Mouse (Mus musculus): Measurements from ENCODE around the gene Allc. TPM values are rescaled to one million over a fixed set of nuclear protein-coding genes. Genes with fewer than 3 reads are reported as not detected.

Gene Allc
- not detected in 2 replicates for total RNA-seq (2012; rRNA removed)

DNA sequence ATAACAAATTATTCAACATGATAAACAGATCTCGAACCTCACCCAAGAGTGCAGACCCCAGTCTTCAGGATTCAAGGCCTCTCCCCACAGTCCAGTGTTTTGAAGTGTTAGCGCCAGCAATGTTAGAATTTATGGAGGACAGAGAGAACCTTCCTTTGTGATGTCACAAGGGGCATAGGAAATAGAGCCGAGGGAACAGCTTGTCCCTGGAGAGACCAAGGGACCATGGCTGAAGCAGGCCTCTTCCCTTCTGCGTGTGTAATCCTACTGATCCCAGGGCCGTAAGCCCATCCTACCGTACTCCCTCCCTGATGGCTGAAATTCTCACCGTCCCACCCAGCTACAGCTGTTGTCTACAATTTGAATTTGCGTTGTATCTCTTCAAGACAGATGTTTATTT, at the start of gene Allc:
Gene Allc, minus strand, starts transcription at position 101 of the 400 bp plus-strand sequence.
- TF ChIP-seq ZNF384 (IDR thresholded peaks at IDR 0.05; ENCODE audit: low read depth, low read length) (no peak), HCFC1 (IDR thresholded peaks at IDR 0.05; ENCODE audit: borderline replicate concordance, insufficient read depth, low read length) (no peak), ZC3H11A (IDR thresholded peaks at IDR 0.05; ENCODE audit: borderline replicate concordance, low read depth, low read length) (no peak), CHD2 (IDR thresholded peaks at IDR 0.05; ENCODE audit: low read depth, low read length) (no peak), MAFK (IDR thresholded peaks at IDR 0.05; ENCODE audit: insufficient read depth, low read depth, low read length) (no peak)
- Histone ChIP-seq H3K9me3 (ENCODE audit: control insufficient read depth, insufficient read depth, low read depth, low read length) (no peaks in the 10 kb centered on the region), H3K9ac (ENCODE audit: insufficient read depth, low read depth, low read length, poor library complexity, severe bottlenecking) (no peak within 1 kb of the TSS), H3K27ac (ENCODE audit: insufficient read depth, low read depth, low read length, poor library complexity, severe bottlenecking) (no peak within 1 kb of the TSS), H3K4me3 (ENCODE audit: insufficient read depth in 1 of 2, low read depth in 1 of 2, low read length in 2 of 2, poor library complexity in 1 of 2, severe bottlenecking in 1 of 2) (no peak within 1 kb of the TSS), H3K4me1 (ENCODE audit: control insufficient read depth in 2 of 2, insufficient read depth in 2 of 2, low read length in 2 of 2, poor library complexity in 1 of 2) (no peaks in the 10 kb centered on the region), H3K36me3 (ENCODE audit: control insufficient read depth, insufficient read depth, low read length, poor library complexity, severe bottlenecking) (no peaks in the 10 kb centered on the region)
- no peak for DNase-seq (ENCODE audit: low read depth, low spot score)
- in situ Hi-C loops (cut with MboI; ENCODE audit: low sequenced_read_pairs in 2 of 2, unreplicated experiment in 2 of 2), result no loop called here

GRCm38 (mm10) chr12:28628436-28628835, 46.1 kb upstream of the Allc start:
- DNase-seq (ENCODE audit: low read depth, low spot score), result no peak
- TF ChIP-seq HCFC1 (IDR thresholded peaks at IDR 0.05; ENCODE audit: borderline replicate concordance, insufficient read depth, low read length) (no peak), MAFK (IDR thresholded peaks at IDR 0.05; ENCODE audit: insufficient read depth, low read depth, low read length) (peak; percentile 96)
- no peak overlapping the region for H3K9ac ChIP-seq (ENCODE audit: insufficient read depth, low read depth, low read length, poor library complexity, severe bottlenecking)
- in situ Hi-C loops (cut with MboI; ENCODE audit: low sequenced_read_pairs in 2 of 2, unreplicated experiment in 2 of 2), result no loop called here
- no peak overlapping the region for H3K27ac ChIP-seq (ENCODE audit: insufficient read depth, low read depth, low read length, poor library complexity, severe bottlenecking)
- peaks cover 42% of the 10 kb centered on the region for H3K36me3 ChIP-seq (ENCODE audit: control insufficient read depth, insufficient read depth, low read length, poor library complexity, severe bottlenecking)
- H3K4me1 ChIP-seq (ENCODE audit: control insufficient read depth in 2 of 2, insufficient read depth in 2 of 2, low read length in 2 of 2, poor library complexity in 1 of 2), result peaks cover 0 to 4% of the 10 kb centered on the region in 2 experiments; a peak in 1 of 4 replicates
- H3K4me3 ChIP-seq (ENCODE audit: insufficient read depth in 1 of 2, low read depth in 1 of 2, low read length in 2 of 2, poor library complexity in 1 of 2, severe bottlenecking in 1 of 2), result no peak overlapping the region
- H3K9me3 ChIP-seq (ENCODE audit: control insufficient read depth, insufficient read depth, low read depth, low read length), result no peaks in the 10 kb centered on the region

DNA sequence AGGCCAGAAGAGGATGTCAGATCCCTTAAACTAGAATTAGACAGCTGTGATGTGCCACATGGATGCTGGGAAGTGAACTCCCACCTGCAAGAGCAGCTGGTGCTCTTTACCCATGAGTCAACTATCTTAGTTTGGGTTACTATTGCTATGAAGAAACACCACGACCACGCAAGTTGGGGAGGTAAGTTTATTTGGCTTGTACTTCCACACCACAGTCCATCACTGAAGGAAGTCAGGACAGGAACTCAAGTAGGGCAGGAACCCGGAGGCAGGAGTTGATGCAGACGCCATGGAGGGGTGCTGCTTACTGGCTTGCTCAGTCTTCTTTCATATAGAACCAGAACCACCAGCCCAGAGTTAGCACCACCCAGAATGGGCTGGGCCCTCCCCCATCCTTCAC, 44.8 kb upstream of the Allc start:
- H3K9me3 ChIP-seq (ENCODE audit: control insufficient read depth, insufficient read depth, low read depth, low read length), result no peaks in the 10 kb centered on the region
- no peak overlapping the region for H3K4me3 ChIP-seq (ENCODE audit: insufficient read depth in 1 of 2, low read depth in 1 of 2, low read length in 2 of 2, poor library complexity in 1 of 2, severe bottlenecking in 1 of 2)
- TF ChIP-seq ZNF384 (IDR thresholded peaks at IDR 0.05; ENCODE audit: low read depth, low read length) (no peak), CHD2 (IDR thresholded peaks at IDR 0.05; ENCODE audit: low read depth, low read length) (no peak), ZC3H11A (IDR thresholded peaks at IDR 0.05; ENCODE audit: borderline replicate concordance, low read depth, low read length) (no peak), MAFK (IDR thresholded peaks at IDR 0.05; ENCODE audit: insufficient read depth, low read depth, low read length) (no peak), HCFC1 (IDR thresholded peaks at IDR 0.05; ENCODE audit: borderline replicate concordance, insufficient read depth, low read length) (no peak)
- peaks cover 0 to 2% of the 10 kb centered on the region in 2 experiments; a peak in 1 of 4 replicates for H3K4me1 ChIP-seq (ENCODE audit: control insufficient read depth in 2 of 2, insufficient read depth in 2 of 2, low read length in 2 of 2, poor library complexity in 1 of 2)
- peaks cover 29% of the 10 kb centered on the region for H3K36me3 ChIP-seq (ENCODE audit: control insufficient read depth, insufficient read depth, low read length, poor library complexity, severe bottlenecking)
- in situ Hi-C loops (cut with MboI; ENCODE audit: low sequenced_read_pairs in 2 of 2, unreplicated experiment in 2 of 2), result no loop called here
- no peak overlapping the region for H3K27ac ChIP-seq (ENCODE audit: insufficient read depth, low read depth, low read length, poor library complexity, severe bottlenecking)
- no peak for DNase-seq (ENCODE audit: low read depth, low spot score)
- H3K9ac ChIP-seq (ENCODE audit: insufficient read depth, low read depth, low read length, poor library complexity, severe bottlenecking), result no peak overlapping the region

GRCm38 (mm10) chr12:28625407-28625806, 43.1 kb upstream of the Allc start:
- Histone ChIP-seq H3K36me3 (ENCODE audit: control insufficient read depth, insufficient read depth, low read length, poor library complexity, severe bottlenecking) (peaks cover 14% of the 10 kb centered on the region), H3K4me3 (ENCODE audit: insufficient read depth in 1 of 2, low read depth in 1 of 2, low read length in 2 of 2, poor library complexity in 1 of 2, severe bottlenecking in 1 of 2) (no peak overlapping the region), H3K27ac (ENCODE audit: insufficient read depth, low read depth, low read length, poor library complexity, severe bottlenecking) (no peak overlapping the region), H3K4me1 (ENCODE audit: control insufficient read depth in 2 of 2, insufficient read depth in 2 of 2, low read length in 2 of 2, poor library complexity in 1 of 2) (peaks cover 0 to 2% of the 10 kb centered on the region in 2 experiments; a peak in 1 of 4 replicates), H3K9me3 (ENCODE audit: control insufficient read depth, insufficient read depth, low read depth, low read length) (no peaks in the 10 kb centered on the region), H3K9ac (ENCODE audit: insufficient read depth, low read depth, low read length, poor library complexity, severe bottlenecking) (no peak overlapping the region)
- in situ Hi-C loops (cut with MboI; ENCODE audit: low sequenced_read_pairs in 2 of 2, unreplicated experiment in 2 of 2), result no loop called here
- DNase-seq (ENCODE audit: low read depth, low spot score), result no peak
- TF ChIP-seq ZC3H11A (IDR thresholded peaks at IDR 0.05; ENCODE audit: borderline replicate concordance, low read depth, low read length), result no peak
- TF ChIP-seq HCFC1 (IDR thresholded peaks at IDR 0.05; ENCODE audit: borderline replicate concordance, insufficient read depth, low read length), result no peak
- TF ChIP-seq MAFK (IDR thresholded peaks at IDR 0.05; ENCODE audit: insufficient read depth, low read depth, low read length), result no peak
- no peak for TF ChIP-seq ZNF384 (IDR thresholded peaks at IDR 0.05; ENCODE audit: low read depth, low read length)
- no peak for TF ChIP-seq CHD2 (IDR thresholded peaks at IDR 0.05; ENCODE audit: low read depth, low read length)

GRCm38 (mm10) chr12:28624251-28624650, 41.9 kb upstream of the Allc start:
- no peak for DNase-seq (ENCODE audit: low read depth, low spot score)
- TF ChIP-seq CHD2 (IDR thresholded peaks at IDR 0.05; ENCODE audit: low read depth, low read length) (no peak), MAFK (IDR thresholded peaks at IDR 0.05; ENCODE audit: insufficient read depth, low read depth, low read length) (no peak), ZNF384 (IDR thresholded peaks at IDR 0.05; ENCODE audit: low read depth, low read length) (no peak), ZC3H11A (IDR thresholded peaks at IDR 0.05; ENCODE audit: borderline replicate concordance, low read depth, low read length) (no peak), HCFC1 (IDR thresholded peaks at IDR 0.05; ENCODE audit: borderline replicate concordance, insufficient read depth, low read length) (no peak)
- in situ Hi-C loops (cut with MboI; ENCODE audit: low sequenced_read_pairs in 2 of 2, unreplicated experiment in 2 of 2), result no loop called here
- H3K27ac ChIP-seq (ENCODE audit: insufficient read depth, low read depth, low read length, poor library complexity, severe bottlenecking), result no peak overlapping the region
- no peak overlapping the region for H3K9ac ChIP-seq (ENCODE audit: insufficient read depth, low read depth, low read length, poor library complexity, severe bottlenecking)
- H3K9me3 ChIP-seq (ENCODE audit: control insufficient read depth, insufficient read depth, low read depth, low read length), result no peaks in the 10 kb centered on the region
- H3K4me1 ChIP-seq (ENCODE audit: control insufficient read depth in 2 of 2, insufficient read depth in 2 of 2, low read length in 2 of 2, poor library complexity in 1 of 2), result no peaks in the 10 kb centered on the region
- H3K4me3 ChIP-seq (ENCODE audit: insufficient read depth in 1 of 2, low read depth in 1 of 2, low read length in 2 of 2, poor library complexity in 1 of 2, severe bottlenecking in 1 of 2), result no peak overlapping the region
- H3K36me3 ChIP-seq (ENCODE audit: control insufficient read depth, insufficient read depth, low read length, poor library complexity, severe bottlenecking), result peaks cover 3% of the 10 kb centered on the region
